In genomic region chr5:107211830-107212370, GRCm38 (mm10) we compare ENCODE assay signal across 15 mouse cellular contexts.
"Had no signal": no experiment of that assay in that cellular context is flagged by ENCODE, and none has a peak within 500 bp of the region (broad histone marks: within the 10 kb centered on the region; RNA-seq: fewer than 3 reads in every experiment).

No protein-coding gene starts in this region.

- ATAC-seq: intestine, embryonic 16.5 days; midbrain, embryonic 16.5 days had no signal

- H3K27ac ChIP-seq: kidney, embryonic 15.5 days; left cerebral cortex, adult 2 months; limb, embryonic 12.5 days; liver, embryonic 14.5 days; midbrain, embryonic 12.5 days; neural tube, embryonic 13.5 days had no signal

- H3K9me3 ChIP-seq: kidney, embryonic 15.5 days; limb, embryonic 12.5 days; midbrain, embryonic 12.5 days; neural tube, embryonic 13.5 days had no signal

- H3K9ac ChIP-seq: kidney, embryonic 15.5 days; limb, embryonic 12.5 days; liver, embryonic 14.5 days; midbrain, embryonic 12.5 days; neural tube, embryonic 13.5 days had no signal

- H3K4me2 ChIP-seq: kidney, embryonic 15.5 days; limb, embryonic 12.5 days; midbrain, embryonic 12.5 days; neural tube, embryonic 13.5 days had no signal

- DNase-seq: kidney, adult 2 months; kidney, postnatal 14 days; lung, adult 18-20 months; retina, postnatal 1 day; right cerebral cortex, postnatal 4 days; spleen, adult 18-20 months; thymus, postnatal 4 days had no signal

- H3K4me1 ChIP-seq: midbrain, embryonic 12.5 days; neural tube, embryonic 13.5 days had no signal

- H3K36me3 ChIP-seq: midbrain, embryonic 12.5 days; neural tube, embryonic 13.5 days had no signal

- H3K4me3 ChIP-seq: kidney, embryonic 15.5 days; left cerebral cortex, adult 2 months; limb, embryonic 12.5 days; midbrain, embryonic 12.5 days; neural tube, embryonic 13.5 days had no signal

- H3K27me3 ChIP-seq: kidney, embryonic 15.5 days; limb, embryonic 12.5 days; midbrain, embryonic 12.5 days; neural tube, embryonic 13.5 days had no signal
